Mouse (Mus musculus) erythroblast, embryonic 14.5 days (primary cell): ENCODE results near the gene Ubxn6. TPM values are rescaled to one million over a fixed set of nuclear protein-coding genes. Genes with fewer than 3 reads are reported as not detected.

Source experiments
- H3K27me3 ChIP-seq: 2 replicates; pipeline ENCODE4 v1.6.1; 2012; ENCODE audit warnings: inconsistent platforms; ENCODE audit not compliant: control insufficient read depth
- H3K36me3 ChIP-seq: 2 replicates; pipeline ENCODE4 v1.6.1; 2012; ENCODE audit warnings: mild to moderate bottlenecking, inconsistent platforms; ENCODE audit not compliant: control insufficient read depth
- H3K4me1 ChIP-seq: 2 replicates; pipeline ENCODE4 v1.6.1; 2012; ENCODE audit warnings: inconsistent platforms; ENCODE audit not compliant: control insufficient read depth
- H3K4me3 ChIP-seq: replicated peaks from 2 replicates; pipeline ENCODE3; 2012; ENCODE audit warnings: moderate library complexity, mild to moderate bottlenecking, inconsistent platforms
- H3K9me3 ChIP-seq: 2 replicates; pipeline ENCODE4 v1.6.1; 2012; ENCODE audit warnings: low read length, inconsistent platforms, mixed read lengths; ENCODE audit not compliant: control insufficient read depth
- GATA1 ChIP-seq: IDR thresholded peaks from 2 replicates; pipeline ENCODE4 v1.6.1; 2012; ENCODE audit warnings: low read length, inconsistent platforms, mixed read lengths
- TAL1 ChIP-seq: IDR thresholded peaks from 3 replicates; pipeline ENCODE4 v1.6.1; 2012; ENCODE audit warnings: low read length, inconsistent platforms, mixed read lengths
- polyA plus RNA-seq: library from polyadenylated mRNA; stranded (reverse); fragments of >175 nt; gene quantifications from 2 replicates; pipeline ENCODE4 v1.2.3, GENCODE M21; 2012

The Ubxn6 gene
- polyA plus RNA-seq, 1 experiment: 3.4 TPM

DNA sequence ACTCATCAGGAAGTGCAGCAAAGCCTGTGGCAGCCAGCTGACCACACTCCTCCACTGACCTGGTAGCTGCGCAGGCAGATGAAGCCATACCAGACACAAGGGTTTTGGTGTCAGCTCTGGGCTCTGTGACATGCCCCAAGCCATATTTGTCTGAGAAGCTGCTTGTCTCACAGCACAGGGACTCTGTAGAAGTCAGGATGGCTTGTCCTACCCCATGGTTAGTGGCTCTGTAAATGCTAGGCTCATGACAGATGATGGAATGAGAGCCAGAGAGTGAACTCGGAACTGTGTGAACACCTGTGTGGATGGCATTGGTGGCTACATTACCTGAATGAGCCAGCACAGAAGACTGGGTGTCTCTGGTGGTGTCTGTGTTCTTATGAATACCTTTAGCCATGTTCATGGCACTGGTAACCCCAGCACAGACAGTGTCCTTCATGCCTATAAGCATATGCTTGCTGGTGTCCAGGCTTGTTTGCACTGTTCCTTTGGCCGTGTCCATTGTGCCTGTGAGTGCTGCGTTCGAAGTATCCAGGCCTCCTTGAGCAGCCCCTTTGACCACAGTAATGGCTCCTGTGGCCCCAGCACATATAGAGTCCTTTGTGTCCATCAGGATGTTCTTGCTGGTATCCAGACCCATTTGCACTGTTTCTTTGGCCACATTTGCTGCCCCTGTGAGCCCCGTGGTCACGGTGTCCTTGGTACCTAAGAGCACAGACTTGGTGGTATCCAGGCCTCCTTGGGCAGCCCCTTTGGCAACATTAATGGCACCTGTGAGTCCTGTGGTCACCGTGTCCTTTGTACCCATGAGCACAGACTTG lies 28.8 kb upstream of the Ubxn6 start:
- Histone ChIP-seq H3K4me1 (no peaks in the 10 kb centered on the region), H3K4me3 (no peak overlapping the region), H3K36me3 (peaks cover 54% of the 10 kb centered on the region), H3K27me3 (no peaks in the 10 kb centered on the region), H3K9me3 (no peaks in the 10 kb centered on the region)
- TF ChIP-seq TAL1 (no peak), GATA1 (no peak)

DNA sequence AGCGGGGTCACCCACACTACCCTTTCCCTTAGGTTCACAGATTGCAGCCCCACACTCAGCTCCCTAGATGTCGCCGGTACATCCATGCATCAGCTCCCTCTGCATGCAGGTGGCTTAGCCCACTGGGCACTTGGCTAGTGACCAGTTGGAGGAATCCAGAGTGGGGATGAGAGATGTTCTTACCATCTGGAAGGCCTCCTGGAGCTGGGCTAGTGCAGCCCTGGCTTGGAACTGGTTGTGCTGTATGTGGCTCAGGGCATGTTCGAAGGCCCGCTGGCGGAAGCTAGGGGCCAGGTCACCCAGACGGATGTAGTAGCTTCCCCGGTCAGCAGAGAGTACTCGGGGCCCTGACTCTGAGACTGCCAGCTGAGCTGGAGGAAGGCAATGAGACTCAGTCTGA lies 28.1 kb upstream of the Ubxn6 start:
- Histone ChIP-seq H3K36me3 (peaks cover 61% of the 10 kb centered on the region), H3K4me3 (no peak overlapping the region), H3K9me3 (no peaks in the 10 kb centered on the region), H3K27me3 (no peaks in the 10 kb centered on the region), H3K4me1 (no peaks in the 10 kb centered on the region)
- TF ChIP-seq TAL1 (no peak), GATA1 (no peak)

DNA sequence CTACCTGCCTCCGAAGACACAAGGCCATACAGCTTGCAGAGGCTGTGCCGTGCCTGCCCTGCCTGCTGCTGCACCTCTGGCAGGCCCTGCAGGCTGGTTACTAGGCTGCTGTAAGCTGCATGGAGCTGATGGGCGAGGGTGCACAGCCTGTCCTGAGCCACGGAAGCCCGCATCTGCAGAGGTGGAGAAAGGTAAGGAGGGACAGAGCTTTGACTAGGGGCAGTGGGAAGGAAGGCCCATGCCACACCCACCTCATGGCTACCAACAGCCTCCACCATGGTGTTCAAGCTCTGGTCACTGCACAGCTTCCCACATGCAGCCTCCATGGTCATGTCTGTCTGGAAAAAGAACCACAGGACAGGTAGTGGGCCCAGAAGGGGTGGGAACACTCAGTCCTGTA lies 27.3 kb upstream of the Ubxn6 start:
- Histone ChIP-seq H3K27me3 (no peaks in the 10 kb centered on the region), H3K36me3 (peaks cover 69% of the 10 kb centered on the region), H3K4me3 (no peak overlapping the region), H3K9me3 (no peaks in the 10 kb centered on the region), H3K4me1 (no peaks in the 10 kb centered on the region)
- TF ChIP-seq TAL1 (no peak), GATA1 (no peak)

DNA sequence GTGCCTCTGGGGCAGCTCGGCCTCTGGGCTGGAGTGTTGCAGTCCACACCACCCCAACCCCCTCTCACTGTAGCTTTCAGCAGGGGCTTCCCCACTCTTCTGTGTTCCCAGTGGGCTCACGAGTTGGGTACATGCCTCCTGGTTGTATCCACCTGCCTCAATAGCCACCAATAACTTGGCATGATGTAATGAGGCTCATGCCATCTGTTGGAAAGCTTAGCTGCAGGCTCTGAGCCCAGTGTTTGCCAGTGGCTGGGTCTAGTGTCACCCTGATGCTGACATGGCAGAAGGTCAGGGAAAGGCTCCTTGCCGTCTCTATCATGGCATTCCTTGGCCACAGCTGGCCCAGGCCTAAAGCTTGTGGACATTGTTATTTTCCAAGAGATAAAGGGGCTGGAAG lies 26.0 kb upstream of the Ubxn6 start:
- Histone ChIP-seq H3K9me3 (no peaks in the 10 kb centered on the region), H3K4me1 (no peaks in the 10 kb centered on the region; the same call in 1 of the 2 replicates), H3K27me3 (no peaks in the 10 kb centered on the region), H3K4me3 (no peak overlapping the region), H3K36me3 (peaks cover 82% of the 10 kb centered on the region)
- TF ChIP-seq TAL1: no peak
- TF ChIP-seq GATA1: no peak

DNA sequence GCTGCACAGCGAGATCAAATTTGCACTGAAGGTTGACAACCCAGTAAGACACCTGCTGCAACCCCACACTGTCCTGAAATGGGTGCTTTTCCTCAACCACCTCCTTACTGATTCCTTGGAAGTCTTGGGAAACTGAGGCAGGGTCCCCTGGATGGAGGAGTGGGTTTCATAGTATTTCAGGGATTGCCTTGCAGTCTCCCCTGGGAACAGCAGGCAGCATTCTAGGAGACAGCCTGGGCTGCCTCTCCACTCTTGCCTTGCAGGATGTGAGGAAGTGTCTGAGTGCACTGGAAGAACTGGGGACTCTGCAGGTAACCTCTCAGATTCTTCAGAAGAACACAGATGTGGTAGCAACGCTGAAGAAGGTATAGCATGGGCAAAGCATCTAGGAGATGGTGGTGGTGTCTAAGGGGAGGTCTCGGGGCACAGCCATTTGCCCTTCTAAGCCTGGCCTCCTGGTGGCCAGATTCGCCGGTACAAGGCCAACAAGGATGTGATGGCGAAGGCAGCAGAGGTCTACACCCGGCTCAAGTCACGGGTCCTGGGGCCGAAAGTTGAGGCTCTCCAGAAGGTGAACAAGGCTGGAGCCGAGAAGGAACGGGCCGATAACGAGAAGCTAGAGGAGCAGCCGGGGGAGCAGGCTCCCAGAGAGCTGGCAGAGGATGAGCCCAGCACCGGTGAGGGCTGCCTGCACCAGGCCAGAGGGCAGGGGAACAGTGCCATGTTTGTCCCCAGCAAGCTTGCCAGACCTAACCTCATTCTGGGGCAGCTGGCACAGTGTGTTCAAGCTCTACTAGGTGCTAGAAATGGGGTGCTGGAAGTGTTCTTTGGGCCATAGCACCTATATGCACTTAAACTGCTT lies 24.1 kb upstream of the Ubxn6 start:
- TF ChIP-seq GATA1: no peak
- TF ChIP-seq TAL1: no peak
- H3K4me1 ChIP-seq: no peaks in the 10 kb centered on the region; the same call in 1 of the 2 replicates
- H3K9me3 ChIP-seq: no peaks in the 10 kb centered on the region
- H3K36me3 ChIP-seq: peaks cover 95% of the 10 kb centered on the region
- H3K4me3 ChIP-seq: no peak overlapping the region
- H3K27me3 ChIP-seq: no peaks in the 10 kb centered on the region

DNA sequence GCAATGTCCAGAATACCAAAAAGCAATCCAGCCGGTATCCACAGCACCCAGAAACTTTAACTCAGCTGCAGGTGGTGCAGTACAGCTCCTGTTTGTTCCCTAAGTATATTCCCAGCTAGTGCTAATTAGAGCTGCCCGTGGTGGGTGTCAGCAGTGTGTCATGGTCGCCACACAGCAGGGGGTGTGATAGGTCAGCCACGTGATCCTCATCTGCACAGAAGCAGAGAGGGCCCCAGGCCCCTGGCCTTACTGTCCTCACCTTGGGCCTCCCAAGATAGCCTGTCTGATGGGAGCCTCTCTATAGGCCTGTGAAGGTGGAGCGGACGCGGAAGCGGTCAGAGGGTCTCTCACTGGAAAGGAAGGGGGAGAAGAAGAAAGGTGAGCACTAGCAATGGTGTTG lies 23.4 kb upstream of the Ubxn6 start:
- Histone ChIP-seq H3K4me3 (no peak overlapping the region), H3K27me3 (no peaks in the 10 kb centered on the region), H3K4me1 (no peaks in the 10 kb centered on the region; the same call in 1 of the 2 replicates), H3K9me3 (no peaks in the 10 kb centered on the region), H3K36me3 (peaks cover 93% of the 10 kb centered on the region)
- no peak for TF ChIP-seq GATA1

DNA sequence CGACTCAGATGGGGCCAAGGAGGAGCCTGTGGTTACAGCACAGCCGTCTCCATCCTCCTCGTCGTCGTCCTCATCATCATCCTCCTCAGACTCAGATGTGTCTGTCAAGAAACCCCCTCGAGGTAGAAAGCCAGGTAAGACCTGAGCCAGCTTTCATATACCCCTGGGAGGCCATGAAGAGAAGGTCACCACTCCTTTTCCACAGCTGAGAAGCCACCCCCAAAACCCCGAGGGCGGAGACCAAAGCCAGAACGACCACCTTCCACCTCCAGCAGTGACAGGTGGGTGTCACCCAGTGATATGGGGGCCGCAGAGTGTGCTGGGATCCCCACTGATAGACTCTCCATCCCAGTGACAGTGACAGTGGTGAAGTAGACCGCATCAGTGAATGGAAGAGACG lies 22.1 kb upstream of the Ubxn6 start:
- Histone ChIP-seq H3K27me3 (no peaks in the 10 kb centered on the region), H3K9me3 (no peaks in the 10 kb centered on the region), H3K4me3 (no peak overlapping the region), H3K36me3 (peaks cover 88% of the 10 kb centered on the region), H3K4me1 (no peaks in the 10 kb centered on the region; the same call in 1 of the 2 replicates)
- no peak for TF ChIP-seq TAL1
- no peak for TF ChIP-seq GATA1

DNA sequence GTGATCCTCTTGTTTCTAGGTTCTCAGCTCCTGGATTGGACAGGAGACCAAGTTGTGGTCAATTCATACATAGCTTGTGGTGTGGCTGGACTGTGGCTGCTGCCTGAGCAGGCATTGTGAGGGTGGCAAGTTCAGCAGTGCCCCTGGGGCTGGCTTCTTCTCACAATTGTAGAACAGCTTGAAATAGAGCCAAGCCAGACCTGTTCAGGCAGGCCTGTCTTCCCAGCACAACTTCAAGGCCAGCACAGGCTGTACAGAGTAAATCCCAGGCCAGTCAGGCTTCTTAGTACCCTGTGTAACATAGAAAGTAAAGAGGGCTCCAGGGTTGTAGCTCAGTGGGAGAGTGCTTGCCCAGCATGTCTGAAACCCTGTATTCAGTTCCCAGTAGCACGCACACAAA lies 18.0 kb upstream of the Ubxn6 start:
- TF ChIP-seq TAL1 (no peak), GATA1 (no peak)
- Histone ChIP-seq H3K4me3 (no peak overlapping the region), H3K9me3 (no peaks in the 10 kb centered on the region), H3K4me1 (no peaks in the 10 kb centered on the region; the same call in 1 of the 2 replicates), H3K36me3 (peaks cover 80% of the 10 kb centered on the region), H3K27me3 (no peaks in the 10 kb centered on the region)

DNA sequence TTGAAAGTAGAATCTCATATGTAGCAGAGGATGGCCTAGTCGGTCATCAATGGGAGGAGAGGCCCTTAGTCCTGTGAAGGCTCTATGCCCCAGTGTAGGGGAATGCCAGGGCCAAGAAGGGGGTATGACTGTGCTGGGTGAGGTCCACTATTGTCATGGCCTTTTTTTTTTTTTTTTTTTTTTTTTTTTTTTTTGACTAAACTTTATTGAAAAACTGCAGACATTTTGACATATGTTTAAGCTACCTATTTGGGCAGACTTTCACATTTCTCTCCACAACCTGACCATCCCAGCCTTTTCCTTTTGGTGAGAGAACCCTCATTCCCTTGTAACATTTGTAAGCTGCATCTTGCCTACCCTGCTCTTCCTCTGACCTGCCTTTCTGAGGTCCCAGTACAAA lies 17.5 kb upstream of the Ubxn6 start:
- TF ChIP-seq GATA1: no peak
- TF ChIP-seq TAL1: no peak
- no peak overlapping the region for H3K4me3 ChIP-seq
- H3K9me3 ChIP-seq: no peaks in the 10 kb centered on the region
- H3K36me3 ChIP-seq: peaks cover 78% of the 10 kb centered on the region
- no peaks in the 10 kb centered on the region for H3K27me3 ChIP-seq
- H3K4me1 ChIP-seq: no peaks in the 10 kb centered on the region; the same call in 1 of the 2 replicates
